Mouse (Mus musculus): Measurements from ENCODE around the gene Traf1. TPM values are rescaled to one million over a fixed set of nuclear protein-coding genes. Genes with fewer than 3 reads are reported as not detected.
A peak's percentile ranks its signal among the peaks of the same experiment; 100 is the strongest.

Gene Traf1
- polyA plus RNA-seq, 1 experiment from 2014 or later = 0.76 TPM

GRCm38 (mm10) chr2:34963371-34963956 is 1.9 kb upstream of the Traf1 start:
- no peak for DNase-seq (ENCODE audit: low spot score)
- H3K4me3 ChIP-seq (ENCODE audit: low read depth, low read length) = no peak overlapping the region
- ATAC-seq = no peak

GRCm38 (mm10) chr2:34962893-34963292 is 1.3 kb upstream of the Traf1 start:
- H3K4me2 ChIP-seq (ENCODE audit: low read length) = no peak overlapping the region
- H3K4me1 ChIP-seq (ENCODE audit: control insufficient read depth, insufficient read depth, low read length) = peaks cover 3% of the 10 kb centered on the region
- no peak overlapping the region for H3K4me3 ChIP-seq (ENCODE audit: low read depth, low read length)
- H3K27ac ChIP-seq (ENCODE audit: low read depth, low read length) = no peak overlapping the region
- H3K9ac ChIP-seq (ENCODE audit: low read length) = no peak overlapping the region
- no peaks in the 10 kb centered on the region for H3K36me3 ChIP-seq (ENCODE audit: control insufficient read depth, insufficient read depth, low read length)
- no peak for DNase-seq (ENCODE audit: low spot score)
- no peak for ATAC-seq
- H3K27me3 ChIP-seq (replicated peaks; ENCODE audit: control insufficient read depth, insufficient read depth, low read length) = no peaks in the 10 kb centered on the region
- H3K9me3 ChIP-seq (replicated peaks; ENCODE audit: control insufficient read depth, low read length) = no peaks in the 10 kb centered on the region
- 94% methylated on average over 9 of the region's 9 CpGs for WGBS

More at GRCm38 (mm10) chr2:34963371-34963956, 1.9 kb upstream of the Traf1 start:
- Histone ChIP-seq H3K4me1 (ENCODE audit: control insufficient read depth, insufficient read depth, low read length) (peaks cover 3% of the 10 kb centered on the region), H3K27me3 (replicated peaks; ENCODE audit: control insufficient read depth, insufficient read depth, low read length) (no peaks in the 10 kb centered on the region), H3K9me3 (replicated peaks; ENCODE audit: control insufficient read depth, low read length) (no peaks in the 10 kb centered on the region), H3K4me2 (ENCODE audit: low read length) (no peak overlapping the region), H3K27ac (ENCODE audit: low read depth, low read length) (no peak overlapping the region), H3K36me3 (ENCODE audit: control insufficient read depth, insufficient read depth, low read length) (no peaks in the 10 kb centered on the region), H3K9ac (ENCODE audit: low read length) (no peak overlapping the region)
- WGBS = 85% methylated on average over 13 of the region's 13 CpGs

- 86% methylated on average over 2 of the region's 2 CpGs for WGBS
- Histone ChIP-seq H3K9me3 (replicated peaks; ENCODE audit: control insufficient read depth, low read length) (no peaks in the 10 kb centered on the region), H3K4me2 (ENCODE audit: low read length) (no peak overlapping the region), H3K9ac (ENCODE audit: low read length) (no peak overlapping the region), H3K27me3 (replicated peaks; ENCODE audit: control insufficient read depth, insufficient read depth, low read length) (no peaks in the 10 kb centered on the region), H3K36me3 (ENCODE audit: control insufficient read depth, insufficient read depth, low read length) (no peaks in the 10 kb centered on the region), H3K4me1 (ENCODE audit: control insufficient read depth, insufficient read depth, low read length) (peaks cover 3% of the 10 kb centered on the region), H3K4me3 (ENCODE audit: low read depth, low read length) (no peak overlapping the region), H3K27ac (ENCODE audit: low read depth, low read length) (no peak overlapping the region)
- no peak for ATAC-seq
- no peak for DNase-seq (ENCODE audit: low spot score)
These were observed 639 bp upstream of the Traf1 start for GRCm38 (mm10) chr2:34962211-34962610.

GRCm38 (mm10) chr2:34960966-34961365 is 606 bp downstream of the Traf1 start:
- no peaks in the 10 kb centered on the region for H3K36me3 ChIP-seq (ENCODE audit: control insufficient read depth, insufficient read depth, low read length)
- no peak for DNase-seq (ENCODE audit: low spot score)
- ATAC-seq = no peak
- H3K4me3 ChIP-seq (ENCODE audit: low read depth, low read length) = no peak overlapping the region
- H3K9me3 ChIP-seq (replicated peaks; ENCODE audit: control insufficient read depth, low read length) = no peaks in the 10 kb centered on the region
- peak overlapping the region; percentile 19; the same call in 1 of the 2 replicates for H3K4me2 ChIP-seq (ENCODE audit: low read length)
- no peaks in the 10 kb centered on the region for H3K27me3 ChIP-seq (replicated peaks; ENCODE audit: control insufficient read depth, insufficient read depth, low read length)
- peaks cover 3% of the 10 kb centered on the region for H3K4me1 ChIP-seq (ENCODE audit: control insufficient read depth, insufficient read depth, low read length)
- 85% methylated on average over 6 of the region's 6 CpGs for WGBS
- H3K27ac ChIP-seq (ENCODE audit: low read depth, low read length) = no peak overlapping the region
- no peak overlapping the region for H3K9ac ChIP-seq (ENCODE audit: low read length)

- WGBS = 76% methylated on average over 4 of the region's 5 CpGs
- H3K36me3 ChIP-seq (ENCODE audit: control insufficient read depth, insufficient read depth, low read length) = no peaks in the 10 kb centered on the region
- DNase-seq (ENCODE audit: low spot score) (no peak), ATAC-seq (no peak)
- no peak overlapping the region for H3K4me3 ChIP-seq (ENCODE audit: low read depth, low read length)
- no peak overlapping the region for H3K4me2 ChIP-seq (ENCODE audit: low read length)
- peaks cover 2% of the 10 kb centered on the region for H3K4me1 ChIP-seq (ENCODE audit: control insufficient read depth, insufficient read depth, low read length)
- H3K27me3 ChIP-seq (replicated peaks; ENCODE audit: control insufficient read depth, insufficient read depth, low read length) = no peaks in the 10 kb centered on the region
- H3K27ac ChIP-seq (ENCODE audit: low read depth, low read length) = no peak overlapping the region
- no peaks in the 10 kb centered on the region for H3K9me3 ChIP-seq (replicated peaks; ENCODE audit: control insufficient read depth, low read length)
- H3K9ac ChIP-seq (ENCODE audit: low read length) = no peak overlapping the region
These were observed 1.1 kb downstream of the Traf1 start for GRCm38 (mm10) chr2:34960466-34960865.

GRCm38 (mm10) chr2:34958582-34958981 is 3.0 kb downstream of the Traf1 start:
- WGBS = 96% methylated on average over 7 of the region's 7 CpGs
- Histone ChIP-seq H3K9me3 (replicated peaks; ENCODE audit: control insufficient read depth, low read length) (no peaks in the 10 kb centered on the region), H3K36me3 (ENCODE audit: control insufficient read depth, insufficient read depth, low read length) (no peaks in the 10 kb centered on the region), H3K4me2 (ENCODE audit: low read length) (no peak overlapping the region), H3K4me3 (ENCODE audit: low read depth, low read length) (no peak overlapping the region), H3K27ac (ENCODE audit: low read depth, low read length) (no peak overlapping the region), H3K4me1 (ENCODE audit: control insufficient read depth, insufficient read depth, low read length) (no peaks in the 10 kb centered on the region), H3K9ac (ENCODE audit: low read length) (no peak overlapping the region), H3K27me3 (replicated peaks; ENCODE audit: control insufficient read depth, insufficient read depth, low read length) (no peaks in the 10 kb centered on the region)
- ATAC-seq = no peak
- DNase-seq (ENCODE audit: low spot score) = no peak

- 76% methylated on average over 7 of the region's 7 CpGs for WGBS
- ATAC-seq (no peak), DNase-seq (ENCODE audit: low spot score) (no peak)
- Histone ChIP-seq H3K4me1 (ENCODE audit: control insufficient read depth, insufficient read depth, low read length) (no peaks in the 10 kb centered on the region), H3K9me3 (replicated peaks; ENCODE audit: control insufficient read depth, low read length) (no peaks in the 10 kb centered on the region), H3K4me2 (ENCODE audit: low read length) (no peak overlapping the region), H3K36me3 (ENCODE audit: control insufficient read depth, insufficient read depth, low read length) (no peaks in the 10 kb centered on the region), H3K4me3 (ENCODE audit: low read depth, low read length) (no peak overlapping the region), H3K27ac (ENCODE audit: low read depth, low read length) (no peak overlapping the region), H3K9ac (ENCODE audit: low read length) (no peak overlapping the region), H3K27me3 (replicated peaks; ENCODE audit: control insufficient read depth, insufficient read depth, low read length) (no peaks in the 10 kb centered on the region)
These were observed 3.5 kb downstream of the Traf1 start for GRCm38 (mm10) chr2:34958036-34958435.

- DNase-seq (ENCODE audit: low spot score) = no peak
- H3K9ac ChIP-seq (ENCODE audit: low read length) = no peak overlapping the region
- H3K36me3 ChIP-seq (ENCODE audit: control insufficient read depth, insufficient read depth, low read length) = no peaks in the 10 kb centered on the region
- H3K9me3 ChIP-seq (replicated peaks; ENCODE audit: control insufficient read depth, low read length) = no peaks in the 10 kb centered on the region
- H3K4me3 ChIP-seq (ENCODE audit: low read depth, low read length) = no peak overlapping the region
- no peak for ATAC-seq
- no peaks in the 10 kb centered on the region for H3K27me3 ChIP-seq (replicated peaks; ENCODE audit: control insufficient read depth, insufficient read depth, low read length)
- WGBS = 53% methylated on average over 1 of the region's 1 CpGs
- no peak overlapping the region for H3K27ac ChIP-seq (ENCODE audit: low read depth, low read length)
- H3K4me1 ChIP-seq (ENCODE audit: control insufficient read depth, insufficient read depth, low read length) = no peaks in the 10 kb centered on the region
- no peak overlapping the region for H3K4me2 ChIP-seq (ENCODE audit: low read length)
These were observed 4.2 kb downstream of the Traf1 start for GRCm38 (mm10) chr2:34957405-34957804.

- no peak for ATAC-seq
- Histone ChIP-seq H3K9ac (ENCODE audit: low read length) (no peak overlapping the region), H3K36me3 (ENCODE audit: control insufficient read depth, insufficient read depth, low read length) (no peaks in the 10 kb centered on the region), H3K4me3 (ENCODE audit: low read depth, low read length) (no peak overlapping the region), H3K4me2 (ENCODE audit: low read length) (no peak overlapping the region), H3K27ac (ENCODE audit: low read depth, low read length) (no peak overlapping the region), H3K9me3 (replicated peaks; ENCODE audit: control insufficient read depth, low read length) (no peaks in the 10 kb centered on the region), H3K27me3 (replicated peaks; ENCODE audit: control insufficient read depth, insufficient read depth, low read length) (no peaks in the 10 kb centered on the region), H3K4me1 (ENCODE audit: control insufficient read depth, insufficient read depth, low read length) (no peaks in the 10 kb centered on the region)
- WGBS = 58% methylated on average over 5 of the region's 5 CpGs
- no peak for DNase-seq (ENCODE audit: low spot score)
These were observed 4.6 kb downstream of the Traf1 start for GRCm38 (mm10) chr2:34956941-34957340.

Data from forebrain, embryonic 14.5 days (tissue).